Mouse (Mus musculus) urinary bladder, adult 18-20 months (tissue): ENCODE results near the gene Gm21719.
"Not testable (repeated sequence)": the region's sequence is repeated elsewhere in the genome, so short reads cannot be mapped to it uniquely, and the experiment has no call there.

Experiments used
- DNase-seq, 2 experiments: peaks; one replicate each; pipeline ENCODE4 v3.0.0; 2022; ENCODE audit warnings: low spot score in 2 of 2, mixed read lengths in 2 of 2

Gene Gm21719

DNA sequence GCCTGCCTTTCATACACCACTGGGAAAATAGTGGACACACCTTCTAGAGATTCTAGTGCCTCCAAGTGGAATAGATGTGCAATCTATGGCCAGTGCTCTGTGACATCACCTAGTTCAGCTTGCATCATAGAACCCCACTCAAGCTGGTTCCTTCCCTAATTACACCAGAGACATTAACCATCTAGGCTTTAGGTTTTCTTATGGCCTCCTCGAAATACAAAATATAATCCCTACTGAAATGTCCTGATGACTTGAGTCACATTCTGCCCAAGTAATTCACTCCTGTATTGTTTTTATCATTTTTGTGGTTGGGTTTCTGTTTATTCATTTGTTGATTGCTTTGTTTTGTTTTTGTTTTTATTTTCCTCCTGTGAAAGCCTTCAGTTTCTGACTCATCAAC is at the start of gene Gm21719:
Gm21719 (minus strand) TSS at position 101 of the 400 bp plus-strand sequence.
- DNase-seq, result not testable (repeated sequence)
